Mouse (Mus musculus) R1 (cell line): ENCODE measurements around the gene Tgtp2.
"Not testable (repeated sequence)": the region's sequence is repeated elsewhere in the genome, so short reads cannot be mapped to it uniquely, and the experiment has no call there.

Experiments used
- DNase-seq: peaks from one replicate; pipeline ENCODE4 v3.0.0-alpha.2; 2018; ENCODE audit warnings: low read depth, low spot score

Gene Tgtp2

GRCm38 (mm10) chr11:49063713-49064469, at the start of gene Tgtp2:
Tgtp2 (minus strand) TSS chr11:49064206.
- not testable (repeated sequence) for DNase-seq

- no peak for DNase-seq
Measured at GRCm38 (mm10) chr11:49112624-49113219, 48.7 kb upstream of the Tgtp2 start.

- DNase-seq = no peak
Measured at GRCm38 (mm10) chr11:49111000-49111399, 47.0 kb upstream of the Tgtp2 start.

- DNase-seq = peak; percentile 24
Measured at GRCm38 (mm10) chr11:49108833-49109232, 44.8 kb upstream of the Tgtp2 start.

- DNase-seq = no peak
Measured at GRCm38 (mm10) chr11:49107650-49108537, 43.9 kb upstream of the Tgtp2 start.

- no peak for DNase-seq
Measured at GRCm38 (mm10) chr11:49105752-49106151, 41.7 kb upstream of the Tgtp2 start.

- DNase-seq = peak; percentile 85
Measured at GRCm38 (mm10) chr11:49103047-49103693, 39.2 kb upstream of the Tgtp2 start.

- peak; percentile 14 for DNase-seq
Measured at GRCm38 (mm10) chr11:49101500-49101899, 37.5 kb upstream of the Tgtp2 start.

- DNase-seq = peak; percentile 16
Measured at GRCm38 (mm10) chr11:49100409-49100808, 36.4 kb upstream of the Tgtp2 start.

GRCm38 (mm10) chr11:49095367-49095766, 31.4 kb upstream of the Tgtp2 start:
- no peak for DNase-seq

- DNase-seq = no peak
Measured at GRCm38 (mm10) chr11:49093861-49094660, 30.1 kb upstream of the Tgtp2 start.

GRCm38 (mm10) chr11:49092786-49093185, 28.8 kb upstream of the Tgtp2 start:
- no peak for DNase-seq

- DNase-seq = no peak
Measured at GRCm38 (mm10) chr11:49092053-49092586, 28.1 kb upstream of the Tgtp2 start.

GRCm38 (mm10) chr11:49091171-49091570, 27.2 kb upstream of the Tgtp2 start:
- DNase-seq = no peak

- no peak for DNase-seq
Measured at GRCm38 (mm10) chr11:49090551-49090950, 26.5 kb upstream of the Tgtp2 start.

- peak; percentile 69 for DNase-seq
Measured at GRCm38 (mm10) chr11:49089735-49090507, 25.9 kb upstream of the Tgtp2 start.

GRCm38 (mm10) chr11:49088990-49089652, 25.1 kb upstream of the Tgtp2 start:
- DNase-seq = no peak

GRCm38 (mm10) chr11:49087830-49088616, 24.0 kb upstream of the Tgtp2 start:
- DNase-seq = peak; percentile 17
